Mouse (Mus musculus) kidney, embryonic 16.5 days (tissue): ENCODE measurements around the gene 1700003F12Rik. TPM values are rescaled to one million over a fixed set of nuclear protein-coding genes. Genes with fewer than 3 reads are reported as not detected.

Experiments used
- ATAC-seq: fragments of 200-750 bp; cut with Nextera tagmentation; 2 replicates; pipeline ENCODE4 v1.8.0; 2017; ENCODE audit warnings: moderate TSS enrichment; ENCODE audit not compliant: low FRiP score, low TSS enrichment
- H3K27ac ChIP-seq: fragments of 300-500 bp; sonication (generic); 2 replicates; pipeline ENCODE4 v1.5.1; 2014; ENCODE audit warnings: low read length
- H3K27me3 ChIP-seq: fragments of 300-500 bp; sonication (generic); 2 replicates; pipeline ENCODE4 v1.6.1; 2014; ENCODE audit warnings: low read length, control low read depth, mixed read lengths; ENCODE audit not compliant: insufficient read depth
- H3K36me3 ChIP-seq: fragments of 300-500 bp; sonication (generic); 2 replicates; pipeline ENCODE4 v1.6.1; 2014; ENCODE audit warnings: low read length, control low read depth, mixed read lengths; ENCODE audit not compliant: insufficient read depth
- H3K4me1 ChIP-seq: fragments of 300-500 bp; sonication (generic); 2 replicates; pipeline ENCODE4 v1.6.1; 2014; ENCODE audit warnings: low read length, control low read depth, mixed read lengths; ENCODE audit not compliant: insufficient read depth
- H3K4me2 ChIP-seq: fragments of 300-500 bp; sonication (generic); replicated peaks from 2 replicates; pipeline ENCODE4 v1.6.1; 2014; ENCODE audit warnings: low read depth, low read length
- H3K4me3 ChIP-seq: fragments of 300-500 bp; sonication (generic); 2 replicates; pipeline ENCODE4 v1.5.1; 2014; ENCODE audit warnings: mild to moderate bottlenecking, low read length
- H3K9ac ChIP-seq: fragments of 300-500 bp; sonication (generic); replicated peaks from 2 replicates; pipeline ENCODE4 v1.6.1; 2014; ENCODE audit warnings: low read length
- H3K9me3 ChIP-seq: fragments of 300-500 bp; sonication (generic); 2 replicates; pipeline ENCODE4 v1.6.1; 2016; ENCODE audit warnings: low read length, control low read depth
- WGBS: fragments of 180-500 bp; shearing (Covaris S2); extraction: QIAGEN DNeasy Blood & Tissue Kit; methylation state at CpG from one replicate; pipeline ENCODE4 v1.1.7; 2014; 5-methylcytosine and 5-hydroxymethylcytosine counted together
- polyA plus RNA-seq: library from polyadenylated mRNA; unstranded; fragments of >200 nt; fragmentation: Nextera tagmentation; extraction: Ambion mirVana; gene quantifications from 2 replicates; pipeline ENCODE4 v1.2.1, GENCODE M21; 2015

Gene 1700003F12Rik
- polyA plus RNA-seq, 1 experiment from 2014 or later, result 0.64 TPM

DNA sequence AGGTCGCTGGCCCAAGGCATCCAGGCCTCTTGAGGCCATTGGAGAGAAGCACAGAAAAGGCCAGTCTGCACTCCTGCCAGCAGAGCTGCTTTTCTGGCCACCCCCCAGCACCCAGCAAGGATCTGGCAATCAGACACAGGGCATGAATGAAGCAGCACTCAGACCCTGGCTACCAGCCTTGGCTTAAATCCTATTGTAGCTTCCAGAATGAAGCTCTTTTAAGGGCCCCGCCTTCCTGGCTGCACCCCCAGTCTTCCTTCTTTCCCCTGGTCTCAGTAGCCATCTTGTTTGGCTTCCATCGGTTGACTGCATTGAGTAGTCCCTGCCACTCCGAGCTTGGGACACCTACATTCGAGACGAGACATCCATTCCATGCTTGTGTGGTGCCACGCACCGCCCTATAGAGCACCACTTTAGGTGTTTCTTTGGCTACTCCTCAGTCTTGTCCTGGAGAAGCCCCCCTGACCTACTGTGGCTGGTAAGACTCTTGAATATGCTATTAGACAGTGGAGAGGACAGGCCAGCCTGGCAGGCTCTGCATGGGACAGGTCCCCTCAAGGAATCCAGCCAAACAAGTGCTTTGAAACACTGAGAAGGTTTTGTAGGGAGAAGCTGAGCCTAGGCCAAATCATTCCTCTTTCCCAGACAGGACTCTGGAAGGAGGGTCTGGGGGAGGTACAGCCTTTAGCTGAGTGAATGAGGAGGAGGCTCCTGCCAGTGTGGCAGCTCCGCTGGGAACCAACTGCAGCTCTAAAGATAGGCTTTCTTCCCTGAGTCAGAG, 3.1 kb upstream of the 1700003F12Rik start:
- H3K27me3 ChIP-seq, result no peaks in the 10 kb centered on the region
- H3K4me2 ChIP-seq, result no peak overlapping the region
- H3K9me3 ChIP-seq, result no peaks in the 10 kb centered on the region; the same call in 1 of the 2 replicates
- H3K9ac ChIP-seq, result no peak overlapping the region
- WGBS, result 85% methylated on average over 9 of the region's 9 CpGs
- H3K27ac ChIP-seq, result no peak overlapping the region
- 0 out of 2 replicates have a peak, but pooled peaks cover 5% of the 10 kb centered on the region for H3K36me3 ChIP-seq
- peaks cover 3% of the 10 kb centered on the region; the same call in 1 of the 2 replicates for H3K4me1 ChIP-seq
- no peak for ATAC-seq
- no peak overlapping the region for H3K4me3 ChIP-seq

DNA sequence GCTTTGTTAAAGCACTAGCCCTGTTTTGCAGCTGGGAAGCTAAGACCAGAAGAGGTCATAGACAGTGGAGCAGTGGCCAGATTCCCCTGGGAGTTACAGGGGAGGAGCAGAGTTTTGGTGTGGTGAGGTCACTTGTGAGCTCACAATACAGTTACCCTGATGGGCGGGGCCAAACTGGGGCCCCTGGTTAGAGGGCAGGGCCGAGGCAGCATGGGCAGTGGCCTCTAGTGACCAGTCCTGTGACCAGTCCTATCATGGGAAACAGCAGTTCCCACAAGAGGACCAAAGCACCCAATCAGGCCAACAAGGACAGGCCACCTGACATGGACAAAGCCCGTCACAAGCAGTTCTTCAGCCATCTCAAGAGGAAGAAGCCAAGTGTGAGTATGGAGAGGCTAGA, 1.8 kb downstream of the 1700003F12Rik start:
- Histone ChIP-seq H3K36me3 (no peaks in the 10 kb centered on the region), H3K9me3 (no peaks in the 10 kb centered on the region), H3K4me3 (no peak overlapping the region), H3K4me2 (no peak overlapping the region), H3K4me1 (peaks cover 24% of the 10 kb centered on the region), H3K27me3 (peaks cover 25% of the 10 kb centered on the region), H3K27ac (no peak overlapping the region), H3K9ac (no peak overlapping the region)
- 0 out of 2 replicates have a peak, but pooled peaks have one; percentile 20 for ATAC-seq
- 56% methylated on average over 3 of the region's 3 CpGs for WGBS

- H3K4me2 ChIP-seq, result peak overlapping the region; percentile 90
- peak overlapping the region; percentile 56 for H3K9ac ChIP-seq
- no peaks in the 10 kb centered on the region for H3K36me3 ChIP-seq
- peak overlapping the region; percentile 51 for H3K4me3 ChIP-seq
- peak; percentile 61; the same call in 1 of the 2 replicates for ATAC-seq
- H3K9me3 ChIP-seq, result no peaks in the 10 kb centered on the region
- WGBS, result 4% methylated on average over 40 of the region's 48 CpGs
- H3K27me3 ChIP-seq, result peaks cover 25% of the 10 kb centered on the region
- no peak overlapping the region for H3K27ac ChIP-seq
- peaks cover 24% of the 10 kb centered on the region for H3K4me1 ChIP-seq
Measured at GRCm38 (mm10) chr2:154549127-154549885, 2.4 kb downstream of the 1700003F12Rik start.

DNA sequence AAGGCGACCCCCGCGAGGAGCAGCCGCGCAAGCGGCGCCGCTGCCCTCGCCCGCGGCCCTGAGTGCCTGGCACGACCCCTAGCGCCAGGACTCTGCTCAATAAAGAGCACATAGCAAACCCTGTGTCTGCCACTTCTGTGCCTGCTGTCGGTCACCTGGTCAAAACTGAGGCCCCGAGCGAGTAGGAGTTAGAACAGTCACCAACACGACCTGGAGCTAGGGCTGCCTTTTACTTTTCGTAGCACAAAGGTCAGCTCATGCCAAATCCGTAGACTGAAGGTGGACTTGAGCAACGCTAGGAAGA, 3.0 kb downstream of the 1700003F12Rik start:
- peaks cover 24% of the 10 kb centered on the region for H3K4me1 ChIP-seq
- H3K4me3 ChIP-seq, result peak overlapping the region; percentile 51
- H3K9ac ChIP-seq, result no peak overlapping the region
- no peaks in the 10 kb centered on the region for H3K36me3 ChIP-seq
- no peak overlapping the region for H3K27ac ChIP-seq
- ATAC-seq, result no peak
- H3K9me3 ChIP-seq, result no peaks in the 10 kb centered on the region
- peaks cover 25% of the 10 kb centered on the region for H3K27me3 ChIP-seq
- 22% methylated on average over 15 of the region's 20 CpGs for WGBS
- peak overlapping the region; percentile 90 for H3K4me2 ChIP-seq

DNA sequence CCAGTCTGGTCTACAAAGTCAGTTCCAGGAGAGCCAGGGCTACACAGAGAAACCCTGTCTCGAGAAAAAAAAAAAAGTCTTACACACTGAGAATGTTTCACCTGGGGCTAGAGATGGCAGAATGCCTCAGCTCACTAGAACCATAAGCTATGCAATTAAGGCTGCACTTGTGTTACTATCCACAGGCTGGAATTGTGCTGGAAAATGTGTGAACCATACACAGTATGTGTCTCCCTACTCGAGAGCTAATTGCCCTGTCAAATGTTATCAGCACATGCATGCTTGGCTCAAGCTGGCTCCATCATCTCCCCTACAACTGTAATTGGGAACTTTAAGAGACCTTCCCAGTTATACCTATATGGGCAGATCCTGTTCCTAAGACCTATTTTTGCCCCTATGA, 4.1 kb downstream of the 1700003F12Rik start:
- no peak for ATAC-seq
- Histone ChIP-seq H3K9me3 (no peaks in the 10 kb centered on the region), H3K4me3 (no peak overlapping the region), H3K4me2 (no peak overlapping the region), H3K27ac (no peak overlapping the region), H3K36me3 (no peaks in the 10 kb centered on the region), H3K27me3 (peaks cover 25% of the 10 kb centered on the region), H3K4me1 (peaks cover 24% of the 10 kb centered on the region), H3K9ac (no peak overlapping the region)
- 86% methylated on average over 2 of the region's 2 CpGs for WGBS

DNA sequence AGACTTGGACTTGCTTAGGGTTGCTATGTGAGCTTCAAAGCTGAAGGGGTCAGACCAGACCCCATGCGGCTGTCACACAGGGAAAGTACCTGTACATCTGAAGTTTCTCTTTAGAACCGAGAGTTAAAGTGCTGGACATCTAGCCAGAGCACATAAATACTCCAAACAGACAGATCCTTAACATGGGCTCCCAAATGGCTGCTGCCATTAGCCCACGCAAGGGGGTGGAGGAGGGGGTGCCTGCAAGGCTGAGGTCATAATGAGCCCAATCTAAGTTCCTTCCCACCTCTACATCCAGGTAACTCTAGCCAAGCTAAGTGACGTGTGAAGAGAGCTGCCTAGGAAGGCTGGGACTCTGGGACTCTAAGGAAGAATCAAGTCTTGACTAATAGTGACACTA, 4.6 kb downstream of the 1700003F12Rik start, which contains the start of gene Actl10:
Actl10 (plus strand) TSS at position 301 of the 400 bp plus-strand sequence.
- 66% methylated on average over 4 of the region's 4 CpGs for WGBS
- Histone ChIP-seq H3K4me3 (peak within 1 kb of the TSS; percentile 15), H3K36me3 (no peaks in the 10 kb centered on the region), H3K4me2 (peak within 1 kb of the TSS; percentile 50), H3K27me3 (peaks cover 25% of the 10 kb centered on the region), H3K9me3 (no peaks in the 10 kb centered on the region), H3K9ac (no peak within 1 kb of the TSS), H3K4me1 (peaks cover 24% of the 10 kb centered on the region), H3K27ac (no peak within 1 kb of the TSS)
- no peak for ATAC-seq

DNA sequence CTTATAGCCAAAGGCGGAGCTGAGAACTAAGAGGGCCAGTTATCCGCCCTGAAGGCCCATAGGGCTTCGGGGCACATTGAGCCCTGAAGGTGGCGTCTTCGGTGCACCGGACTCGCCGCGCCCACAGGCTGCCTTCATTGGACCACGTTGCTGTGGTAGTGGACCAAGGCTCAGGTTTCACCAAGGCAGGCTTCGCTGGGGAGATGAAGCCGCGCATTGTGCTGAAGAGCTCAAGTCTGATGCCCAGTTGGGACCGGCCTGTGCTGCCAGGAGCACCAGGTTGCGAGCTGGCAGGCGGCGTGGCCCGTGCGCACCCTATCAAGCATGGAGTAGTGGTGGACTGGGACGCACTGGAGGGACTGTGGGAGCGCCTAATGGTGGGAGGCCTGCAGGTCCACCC, 5.0 kb downstream of the 1700003F12Rik start:
- Histone ChIP-seq H3K4me1 (peaks cover 25% of the 10 kb centered on the region), H3K9me3 (no peaks in the 10 kb centered on the region), H3K36me3 (no peaks in the 10 kb centered on the region), H3K27me3 (peaks cover 25% of the 10 kb centered on the region), H3K9ac (no peak overlapping the region), H3K4me2 (peak overlapping the region; percentile 50), H3K27ac (no peak overlapping the region), H3K4me3 (peak overlapping the region; percentile 15)
- WGBS, result 32% methylated on average over 21 of the region's 21 CpGs
- ATAC-seq, result peak; percentile 29

GRCm38 (mm10) chr2:154552424-154552907, 5.6 kb downstream of the 1700003F12Rik start:
- peak; percentile 40 for ATAC-seq
- Histone ChIP-seq H3K4me3 (peak overlapping the region; percentile 15), H3K4me1 (peaks cover 31% of the 10 kb centered on the region), H3K36me3 (no peaks in the 10 kb centered on the region), H3K27me3 (peaks cover 25% of the 10 kb centered on the region), H3K9me3 (no peaks in the 10 kb centered on the region), H3K9ac (no peak overlapping the region), H3K27ac (no peak overlapping the region), H3K4me2 (peak overlapping the region; percentile 50)
- 24% methylated on average over 27 of the region's 27 CpGs for WGBS

DNA sequence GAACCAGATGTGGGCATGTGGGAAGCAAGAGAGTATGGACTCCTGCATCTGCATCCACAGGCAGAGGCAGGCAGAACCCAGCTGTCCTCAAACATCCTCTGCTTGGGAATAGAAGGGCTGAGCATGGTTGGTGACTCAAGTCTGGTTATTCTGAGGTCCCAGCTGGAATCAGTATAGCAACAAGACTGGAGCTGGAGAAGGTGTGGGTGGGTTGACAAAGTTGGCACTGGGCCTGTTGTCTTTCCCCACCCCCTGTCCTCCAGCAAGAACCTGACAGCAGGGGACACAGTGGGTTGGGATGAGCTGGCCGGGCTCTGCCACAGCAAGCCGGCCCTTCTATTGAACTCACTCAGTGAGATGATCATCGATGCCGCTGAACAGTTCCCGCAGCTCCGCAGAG, 8.3 kb downstream of the 1700003F12Rik start:
- no peak for ATAC-seq
- 88% methylated on average over 6 of the region's 6 CpGs for WGBS
- peaks cover 30% of the 10 kb centered on the region for H3K4me1 ChIP-seq
- H3K27ac ChIP-seq, result no peak overlapping the region
- H3K36me3 ChIP-seq, result no peaks in the 10 kb centered on the region
- peaks cover 21% of the 10 kb centered on the region for H3K27me3 ChIP-seq
- no peaks in the 10 kb centered on the region for H3K9me3 ChIP-seq
- no peak overlapping the region for H3K4me3 ChIP-seq
- H3K9ac ChIP-seq, result no peak overlapping the region
- H3K4me2 ChIP-seq, result no peak overlapping the region
